Mouse (Mus musculus): ENCODE measurements around the gene Map3k5.
"Not testable (repeated sequence)": the region's sequence is repeated elsewhere in the genome, so short reads cannot be mapped to it uniquely, and the experiment has no call there.

GRCm38 (mm10) chr10:19971491-19971890 is 37.2 kb downstream of the Map3k5 start:
- TF ChIP-seq GATA1, TAL1 (IDR thresholded peaks at IDR 0.05; ENCODE audit: low read length): not testable (repeated sequence)
